Mouse (Mus musculus) lung, adult 2 months (tissue): ENCODE data around the gene Ing3. TPM values are rescaled to one million over a fixed set of nuclear protein-coding genes. Genes with fewer than 3 reads are reported as not detected.

ENCODE experiments used
- DNase-seq: peaks from one replicate; pipeline ENCODE4 v3.0.0; 2022
- H3K4me1 ChIP-seq: fragments of 200-500 bp; 2 replicates; pipeline ENCODE4 v1.6.1; 2011; ENCODE audit warnings: low read length; ENCODE audit not compliant: control insufficient read depth, insufficient read depth
- H3K4me3 ChIP-seq: fragments of 200-500 bp; replicated peaks from 2 replicates; pipeline ENCODE3; 2011; ENCODE audit warnings: low read depth, mild to moderate bottlenecking, control low read depth, low read length; ENCODE audit errors: extremely low read depth
- CTCF ChIP-seq: fragments of 200-500 bp; IDR thresholded peaks from 2 replicates; pipeline ENCODE4 v1.5.1; 2011; ENCODE audit warnings: mild to moderate bottlenecking, low read length, control low read depth; ENCODE audit not compliant: insufficient read depth
- POLR2A ChIP-seq: fragments of 200-500 bp; IDR thresholded peaks from 2 replicates; pipeline ENCODE4 v1.6.1; 2011; ENCODE audit warnings: low read depth, mild to moderate bottlenecking, control low read depth, low read length, borderline replicate concordance; ENCODE audit errors: extremely low read depth
- WGBS: fragments of 180-500 bp; shearing (Covaris S2); methylation state at CpG from one replicate; pipeline ENCODE4 v1.1.7; 2018; 5-methylcytosine and 5-hydroxymethylcytosine counted together
- polyA plus RNA-seq: library from polyadenylated mRNA; depleted of rRNA; stranded (reverse); fragments of >200 nt; gene quantifications from 2 replicates; pipeline ENCODE4 v1.2.3, GENCODE M21; 2012

Ing3 gene
- polyA plus RNA-seq, 1 experiment = 7.5 TPM

- DNase-seq = no peak
- TF ChIP-seq POLR2A (no peak), CTCF (no peak)
- 96% methylated on average over 5 of the region's 5 CpGs for WGBS
- Histone ChIP-seq H3K4me3 (no peak overlapping the region), H3K4me1 (no peaks in the 10 kb centered on the region)
These were observed 10.5 kb downstream of the Ing3 start for GRCm38 (mm10) chr6:21959909-21960308.

- DNase-seq = no peak
- TF ChIP-seq POLR2A = no peak
- TF ChIP-seq CTCF = no peak
- 52% methylated on average over 2 of the region's 2 CpGs for WGBS
- no peak overlapping the region for H3K4me3 ChIP-seq
- no peaks in the 10 kb centered on the region for H3K4me1 ChIP-seq
These were observed 28.2 kb downstream of the Ing3 start for GRCm38 (mm10) chr6:21977532-21977931.

GRCm38 (mm10) chr6:21981114-21981513 lies 31.7 kb downstream of the Ing3 start:
- DNase-seq = no peak
- no peak for TF ChIP-seq POLR2A
- no peak for TF ChIP-seq CTCF
- 51% methylated on average over 1 of the region's 1 CpGs for WGBS
- H3K4me1 ChIP-seq = peaks cover 2% of the 10 kb centered on the region; the same call in 1 of the 2 replicates
- no peak overlapping the region for H3K4me3 ChIP-seq

GRCm38 (mm10) chr6:21984990-21985731 lies 35.8 kb downstream of the Ing3 start:
- H3K4me3 ChIP-seq = peak overlapping the region; percentile 56
- H3K4me1 ChIP-seq = peaks cover 2% of the 10 kb centered on the region; the same call in 1 of the 2 replicates
- DNase-seq = peak; percentile 38
- TF ChIP-seq CTCF (peak; percentile 15; the same call in 1 of the 2 replicates), POLR2A (no peak)
- WGBS = 6% methylated on average over 16 of the region's 16 CpGs

DNA sequence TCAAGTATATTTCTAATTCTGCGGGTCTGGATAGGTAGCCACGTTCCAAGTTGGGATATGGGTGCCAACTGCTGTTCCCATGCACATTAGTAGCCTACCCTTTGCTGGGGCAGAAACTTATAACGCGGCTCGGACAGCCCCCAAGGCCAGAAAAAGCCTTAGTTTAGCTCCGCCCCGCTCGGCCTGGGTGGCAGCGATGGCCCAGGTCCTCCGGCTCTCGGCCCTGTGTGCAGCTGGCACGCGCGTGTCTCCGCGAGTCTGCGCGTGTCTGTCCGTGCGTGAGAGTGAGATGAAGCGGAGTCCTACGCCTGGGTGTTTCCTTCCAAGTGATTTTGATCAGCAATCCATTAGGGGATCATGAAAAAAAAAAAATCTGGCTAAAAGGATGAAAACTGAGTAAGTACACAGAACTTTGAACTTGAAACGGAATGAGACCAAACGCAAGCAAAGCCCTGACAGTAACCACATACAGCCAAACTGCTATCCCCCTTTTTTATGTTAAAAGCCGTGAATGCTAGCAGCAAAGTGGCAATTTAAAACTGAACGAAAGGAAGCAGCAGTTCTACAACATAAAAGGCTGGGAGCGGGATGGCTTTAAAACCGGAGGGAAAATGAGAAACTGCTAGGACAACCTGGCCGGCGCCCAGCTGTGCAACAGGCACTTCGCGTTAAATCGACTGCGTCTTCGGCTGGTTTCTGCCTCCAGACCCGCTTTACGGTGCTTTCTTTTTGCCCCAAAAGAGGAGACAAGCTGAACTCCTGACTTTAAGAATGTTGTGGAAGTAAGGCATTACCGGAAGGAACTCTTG lies 36.6 kb downstream of the Ing3 start, which contains the start of gene Cped1:
Gene Cped1, plus strand, starts transcription at position 185 of the 809 bp plus-strand sequence.
- Histone ChIP-seq H3K4me1 (peaks cover 2% of the 10 kb centered on the region; the same call in 1 of the 2 replicates), H3K4me3 (peak within 1 kb of the TSS; percentile 56)
- WGBS = under 1% methylated on average over 38 of the region's 38 CpGs
- TF ChIP-seq POLR2A (peak; percentile 69; the same call in 1 of the 2 replicates), CTCF (no peak)
- DNase-seq = peak; percentile 69

DNA sequence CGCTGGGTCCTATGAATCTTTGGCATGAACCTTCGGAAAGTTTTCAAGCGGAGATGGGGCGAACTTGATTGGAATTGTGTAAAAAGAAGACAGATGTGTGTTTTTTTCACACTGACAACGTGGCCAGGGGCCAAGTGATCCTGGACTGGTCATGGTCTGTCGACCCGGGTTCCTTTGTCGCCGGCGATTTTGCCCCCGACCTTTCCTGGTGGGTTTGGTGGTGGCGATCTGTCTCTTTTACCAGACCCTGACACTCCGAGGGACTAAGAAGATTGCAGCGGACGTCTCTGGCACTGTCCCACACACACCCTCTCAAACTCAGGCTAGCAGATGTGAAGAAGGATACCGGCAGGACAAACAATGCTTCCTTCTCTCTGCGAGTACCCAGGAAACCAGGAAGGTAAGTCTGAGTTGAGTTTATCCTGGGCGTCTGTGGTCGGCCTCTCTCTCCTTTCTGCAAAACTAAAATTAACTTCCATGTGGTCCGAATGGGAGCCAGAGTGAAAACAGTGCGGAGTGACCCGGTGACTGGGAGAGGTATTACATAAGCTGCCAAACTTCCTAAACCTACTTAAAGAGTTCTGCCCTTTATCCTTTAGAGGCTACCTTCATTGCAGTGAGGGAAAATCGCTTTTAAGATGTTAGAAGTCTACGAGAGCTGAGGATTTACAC lies 37.4 kb downstream of the Ing3 start:
- peak overlapping the region; percentile 56 for H3K4me3 ChIP-seq
- peak; percentile 42 for DNase-seq
- WGBS = 11% methylated on average over 24 of the region's 24 CpGs
- H3K4me1 ChIP-seq = peaks cover 2% of the 10 kb centered on the region; the same call in 1 of the 2 replicates
- no peak for TF ChIP-seq CTCF
- TF ChIP-seq POLR2A = no peak

DNA sequence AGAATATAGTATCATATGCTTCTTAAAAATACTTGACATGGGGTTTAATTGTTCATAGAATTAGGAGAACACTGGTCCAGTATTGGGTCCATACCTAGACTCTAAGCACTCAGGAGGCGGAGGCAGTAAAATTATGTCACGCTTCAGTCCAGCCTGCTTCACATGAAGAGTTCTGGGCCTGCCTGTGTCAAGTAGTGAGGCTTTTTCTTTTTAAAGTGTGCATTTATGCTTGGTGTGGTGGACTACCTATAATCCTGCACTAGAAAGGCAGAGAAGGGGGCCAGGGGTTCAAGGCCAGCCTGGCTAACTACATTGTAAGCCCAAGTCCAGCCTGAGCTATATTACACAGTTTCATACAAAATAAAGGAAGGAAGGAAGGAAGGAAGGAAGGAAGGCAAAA lies 38.2 kb downstream of the Ing3 start:
- Histone ChIP-seq H3K4me3 (peak overlapping the region; percentile 44), H3K4me1 (peaks cover 2% of the 10 kb centered on the region; the same call in 1 of the 2 replicates)
- WGBS = 81% methylated on average over 2 of the region's 2 CpGs
- TF ChIP-seq CTCF (no peak), POLR2A (no peak)
- DNase-seq = no peak

DNA sequence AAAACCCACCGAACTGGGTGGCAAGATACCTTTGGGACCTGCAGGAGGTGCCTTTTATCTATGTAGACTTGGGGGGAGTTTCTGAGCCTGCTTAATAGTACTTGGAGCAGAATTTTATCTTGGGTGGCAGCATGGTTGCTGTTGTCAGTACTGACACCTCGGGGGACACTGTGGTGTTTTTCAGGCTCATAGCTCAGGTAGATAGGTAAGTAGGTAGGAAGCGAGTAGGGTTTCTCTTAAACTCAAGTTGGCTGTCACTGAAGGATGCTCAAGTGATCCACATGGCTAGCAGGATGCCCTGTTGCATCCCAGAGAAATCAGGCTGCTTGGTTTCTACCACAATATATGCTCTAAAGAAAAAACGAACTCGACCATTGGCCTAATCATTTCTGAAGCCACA lies 38.9 kb downstream of the Ing3 start:
- no peak overlapping the region for H3K4me3 ChIP-seq
- DNase-seq = no peak
- TF ChIP-seq POLR2A (no peak), CTCF (no peak)
- WGBS = 78% methylated on average over 5 of the region's 5 CpGs
- peaks cover 2% of the 10 kb centered on the region; the same call in 1 of the 2 replicates for H3K4me1 ChIP-seq

DNA sequence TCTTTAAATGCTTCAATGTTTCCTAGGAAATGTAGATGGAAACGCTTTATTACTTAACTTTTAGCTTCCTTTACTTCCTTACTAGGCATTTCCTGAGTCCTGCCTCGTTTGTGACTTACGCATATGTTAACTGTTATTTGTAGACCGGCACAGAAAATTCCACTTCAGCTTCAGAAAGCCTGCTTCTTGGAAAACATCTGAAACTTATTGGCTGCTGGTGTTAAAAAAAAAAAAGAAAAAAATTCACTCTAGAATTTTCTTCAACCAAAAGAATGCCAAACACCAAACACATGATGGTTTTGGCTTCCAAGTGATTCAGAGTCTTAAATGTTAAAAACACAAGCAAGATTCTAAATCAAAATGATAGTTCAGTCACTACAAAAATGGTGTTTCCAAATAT lies 39.7 kb downstream of the Ing3 start:
- TF ChIP-seq POLR2A = no peak
- no peak for TF ChIP-seq CTCF
- Histone ChIP-seq H3K4me3 (no peak overlapping the region), H3K4me1 (peaks cover 2% of the 10 kb centered on the region; the same call in 1 of the 2 replicates)
- no peak for DNase-seq
- 60% methylated on average over 4 of the region's 4 CpGs for WGBS
